In the genomic region with DNA sequence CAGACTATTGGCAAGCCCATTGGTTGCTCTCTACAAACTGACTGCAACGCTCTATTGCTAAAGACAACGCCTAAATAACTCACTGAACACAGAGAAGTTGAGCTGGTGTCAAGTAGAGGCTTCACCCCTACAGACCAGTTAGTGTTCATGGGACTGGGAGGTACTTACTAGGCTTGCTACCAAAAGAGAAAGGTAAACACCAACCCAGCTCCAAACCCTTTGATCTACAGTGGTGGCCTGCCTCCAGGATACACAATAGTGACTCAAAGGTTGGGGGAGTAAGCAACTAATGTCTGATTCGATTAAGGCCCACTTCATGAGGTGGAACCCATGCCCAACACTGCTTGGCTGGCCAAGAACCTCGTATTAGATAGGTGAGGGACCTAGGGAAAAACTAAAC, we compare ENCODE assay signal across 30 mouse cellular contexts.
"Had no signal": no experiment of that assay in that cellular context is flagged by ENCODE, and none has a peak within 500 bp of the region (broad histone marks: within the 10 kb centered on the region; RNA-seq: fewer than 3 reads in every experiment).

No protein-coding gene starts in this region.

- ATAC-seq: lung, postnatal 0 days; midbrain, embryonic 13.5 days; midbrain, embryonic 15.5 days; midbrain, embryonic 16.5 days had no signal

- H3K9me3 ChIP-seq: limb, embryonic 10.5 days; limb, embryonic 12.5 days; limb, embryonic 13.5 days; limb, embryonic 15.5 days; liver, embryonic 13.5 days; liver, embryonic 15.5 days; lung, embryonic 15.5 days; megakaryocyte, embryonic 14.5 days; midbrain, embryonic 10.5 days; midbrain, embryonic 12.5 days; midbrain, embryonic 13.5 days; midbrain, embryonic 15.5 days; neural tube, embryonic 12.5 days had no signal

- H3K27me3 ChIP-seq: limb, embryonic 12.5 days; limb, embryonic 13.5 days; limb, embryonic 15.5 days; liver, embryonic 13.5 days; liver, embryonic 15.5 days; lung, embryonic 15.5 days; midbrain, embryonic 12.5 days; midbrain, embryonic 13.5 days; midbrain, embryonic 15.5 days; neural tube, embryonic 12.5 days had no signal

- H3K4me3 ChIP-seq: left cerebral cortex, adult 2 months; limb, embryonic 10.5 days; limb, embryonic 12.5 days; limb, embryonic 13.5 days; limb, embryonic 15.5 days; liver, embryonic 13.5 days; liver, embryonic 15.5 days; lung, embryonic 15.5 days; megakaryocyte, embryonic 14.5 days; midbrain, embryonic 10.5 days; midbrain, embryonic 12.5 days; midbrain, embryonic 13.5 days; midbrain, embryonic 15.5 days; myocyte; neural tube, embryonic 12.5 days had no signal

- DNase-seq: layer of hippocampus, postnatal 36 days; left cerebral cortex, postnatal 4 days; liver, embryonic 13.5 days; lung, adult 18-20 months; lung, adult 2 months; lung, embryonic 14.5 days; lung, postnatal 10 days; lung, postnatal 14 days; lung, postnatal 36 days; lung, postnatal 4 days; midbrain, embryonic 14.5 days had no signal

- H3K9ac ChIP-seq: limb, embryonic 12.5 days; limb, embryonic 13.5 days; limb, embryonic 15.5 days; liver, embryonic 13.5 days; liver, embryonic 14.5 days; liver, embryonic 15.5 days; lung, embryonic 14.5 days; lung, embryonic 15.5 days; midbrain, embryonic 12.5 days; midbrain, embryonic 13.5 days; midbrain, embryonic 15.5 days; neural tube, embryonic 12.5 days had no signal

- H3K36me3 ChIP-seq: limb, embryonic 10.5 days; limb, embryonic 12.5 days; limb, embryonic 13.5 days; limb, embryonic 15.5 days; liver, embryonic 13.5 days; liver, embryonic 15.5 days; lung, embryonic 15.5 days; midbrain, embryonic 10.5 days; midbrain, embryonic 12.5 days; midbrain, embryonic 13.5 days; midbrain, embryonic 15.5 days; neural tube, embryonic 12.5 days had no signal

- H3K4me2 ChIP-seq: limb, embryonic 12.5 days; limb, embryonic 13.5 days; limb, embryonic 15.5 days; liver, embryonic 13.5 days; liver, embryonic 15.5 days; lung, embryonic 14.5 days; lung, embryonic 15.5 days; midbrain, embryonic 11.5 days; midbrain, embryonic 12.5 days; midbrain, embryonic 13.5 days; midbrain, embryonic 15.5 days; neural tube, embryonic 12.5 days had no signal

- H3K27ac ChIP-seq: left cerebral cortex, adult 2 months; limb, embryonic 10.5 days; limb, embryonic 12.5 days; limb, embryonic 13.5 days; limb, embryonic 15.5 days; liver, embryonic 13.5 days; liver, embryonic 14.5 days; liver, embryonic 15.5 days; lung, embryonic 15.5 days; macrophage; midbrain, embryonic 10.5 days; midbrain, embryonic 12.5 days; midbrain, embryonic 13.5 days; midbrain, embryonic 15.5 days; neural tube, embryonic 12.5 days had no signal

- H3K4me1 ChIP-seq: limb, embryonic 10.5 days; limb, embryonic 12.5 days; limb, embryonic 13.5 days; limb, embryonic 15.5 days; liver, embryonic 13.5 days; liver, embryonic 15.5 days; lung, embryonic 15.5 days; midbrain, embryonic 10.5 days; midbrain, embryonic 12.5 days; midbrain, embryonic 13.5 days; midbrain, embryonic 15.5 days; neural tube, embryonic 12.5 days had no signal
